Mouse (Mus musculus) stomach, postnatal 0 days (tissue): ENCODE data around the gene Sytl5. TPM values are rescaled to one million over a fixed set of nuclear protein-coding genes. Genes with fewer than 3 reads are reported as not detected.

Source experiments
- ATAC-seq: fragments of 200-750 bp; cut with Nextera tagmentation; 2 replicates; pipeline ENCODE4 v1.8.0; 2017; ENCODE audit not compliant: low FRiP score, low TSS enrichment
- DNase-seq: peaks from one replicate; pipeline ENCODE4 v3.0.0-alpha.2; 2016; ENCODE audit warnings: low spot score
- H3K27ac ChIP-seq: fragments of 300-500 bp; sonication (generic); replicated peaks from 2 replicates; pipeline ENCODE4 v1.5.1; 2014; ENCODE audit warnings: mild to moderate bottlenecking, control low read depth
- H3K27me3 ChIP-seq: fragments of 300-500 bp; sonication (generic); 2 replicates; pipeline ENCODE4 v1.6.1; 2014; ENCODE audit warnings: low read length; ENCODE audit not compliant: control insufficient read depth, insufficient read depth
- H3K36me3 ChIP-seq: fragments of 300-500 bp; sonication (generic); 2 replicates; pipeline ENCODE4 v1.6.1; 2014; ENCODE audit warnings: low read length, mixed read lengths; ENCODE audit not compliant: control insufficient read depth, insufficient read depth
- H3K4me1 ChIP-seq: fragments of 300-500 bp; sonication (generic); replicated peaks from 2 replicates; pipeline ENCODE4 v1.6.1; 2014; ENCODE audit warnings: antibody characterized with exemption; ENCODE audit not compliant: control insufficient read depth, insufficient read depth
- H3K4me2 ChIP-seq: fragments of 300-500 bp; sonication (generic); replicated peaks from 2 replicates; pipeline ENCODE4 v1.6.1; 2014; ENCODE audit warnings: low read depth, mild to moderate bottlenecking, control low read depth, moderate library complexity
- H3K4me3 ChIP-seq: fragments of 300-500 bp; sonication (generic); 2 replicates; pipeline ENCODE4 v1.5.1; 2014; ENCODE audit warnings: low read depth, low read length, control low read depth
- H3K9ac ChIP-seq: fragments of 300-500 bp; sonication (generic); 2 replicates; pipeline ENCODE4 v1.6.1; 2014; ENCODE audit warnings: mild to moderate bottlenecking, low read length, control low read depth, mixed read lengths
- H3K9me3 ChIP-seq: fragments of 300-500 bp; sonication (generic); 2 replicates; pipeline ENCODE4 v1.6.1; 2016; ENCODE audit warnings: low read length; ENCODE audit not compliant: control insufficient read depth
- CTCF ChIP-seq: IDR thresholded peaks from 2 replicates; pipeline ENCODE4 v1.5.1; 2016; ENCODE audit warnings: antibody characterized with exemption, low read depth, mild to moderate bottlenecking, moderate library complexity
- EP300 ChIP-seq: optimal IDR thresholded peaks from 2 replicates; pipeline ENCODE3; 2016; ENCODE audit warnings: antibody characterized with exemption
- polyA plus RNA-seq: library from polyadenylated mRNA; unstranded; fragments of >200 nt; fragmentation: Nextera tagmentation; extraction: Ambion mirVana; gene quantifications from 2 replicates; pipeline ENCODE4 v1.2.1, GENCODE M21; 2015

The Sytl5 gene
- polyA plus RNA-seq, 1 experiment from 2014 or later: 2.0 TPM

- no peaks in the 10 kb centered on the region for H3K36me3 ChIP-seq
- DNase-seq: no peak
Observed at GRCm38 (mm10) chrX:10034666-10035065, 149.2 kb downstream of the Sytl5 start.

More at GRCm38 (mm10) chrX:10034666-10035065, 149.2 kb downstream of the Sytl5 start:
- H3K9ac ChIP-seq: no peak overlapping the region
- H3K27ac ChIP-seq: no peak overlapping the region
- TF ChIP-seq CTCF: peak; percentile 62
- no peak for TF ChIP-seq EP300
- ATAC-seq: no peak
- no peak overlapping the region for H3K4me3 ChIP-seq
- no peak overlapping the region for H3K4me2 ChIP-seq
- H3K27me3 ChIP-seq: no peaks in the 10 kb centered on the region
- H3K4me1 ChIP-seq: no peaks in the 10 kb centered on the region
- H3K9me3 ChIP-seq: no peaks in the 10 kb centered on the region

Other genes with a start within 250 kb of the Sytl5 start
- 98.7 and 104 TPM in 2 replicates for gene Dynlt3, start 222.6 kb upstream of the Sytl5 start, polyA plus RNA-seq
- gene Hypm, start 38.7 kb upstream of the Sytl5 start, polyA plus RNA-seq: not detected in 2 replicates
- gene H2al3, start 35.9 kb upstream of the Sytl5 start, polyA plus RNA-seq: not detected in 2 replicates
- 22.3 and 24.9 TPM in 2 replicates for gene Srpx, start 232.1 kb downstream of the Sytl5 start, polyA plus RNA-seq